Mouse (Mus musculus): Measurements from ENCODE around the gene Asah2. TPM values are rescaled to one million over a fixed set of nuclear protein-coding genes. Genes with fewer than 3 reads are reported as not detected.

The Asah2 gene
- polyA plus RNA-seq (2014; fragmentation: Illumina TruSeq; extraction: RNeasy Lipid Tissue Mini Kit (QIAGEN cat#74804); ENCODE audit: low read depth, low replicate concordance) = 44.7 TPM

DNA sequence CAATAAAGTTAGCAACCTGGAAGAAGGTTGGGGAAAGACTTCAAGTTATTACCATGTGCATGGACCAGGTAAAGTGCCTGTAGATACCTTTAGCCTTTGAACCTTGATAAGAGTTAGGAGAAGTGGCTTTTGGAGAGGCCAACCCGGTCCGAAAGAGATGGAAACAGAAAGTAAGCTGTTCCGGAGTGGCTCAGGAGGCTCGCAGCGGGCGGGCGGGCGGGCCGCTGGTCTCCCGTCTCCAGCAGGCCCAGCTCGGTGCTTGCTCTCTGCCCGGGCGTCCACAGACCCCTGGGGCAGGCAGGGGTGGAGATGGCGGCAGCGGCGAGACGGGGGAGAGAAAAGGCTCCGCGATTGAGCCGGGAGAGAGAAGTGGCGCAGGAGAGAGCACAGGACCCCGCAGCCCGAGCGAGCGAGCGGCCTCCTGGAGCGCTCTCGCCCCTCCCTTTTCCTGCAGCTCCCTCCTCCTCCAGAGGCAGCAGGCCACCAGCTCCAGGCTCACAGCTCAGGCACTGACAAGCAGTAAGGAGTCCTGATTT, at the start of gene Asah2:
Asah2 (minus strand) TSS at position 441 of the 536 bp plus-strand sequence.

Other genes with a start within 250 kb of the Asah2 start
- gene A1cf, start 239.4 kb downstream of the Asah2 start, polyA plus RNA-seq (2014; fragmentation: Illumina TruSeq; extraction: RNeasy Lipid Tissue Mini Kit (QIAGEN cat#74804); ENCODE audit: low read depth, low replicate concordance) = 57.0 TPM

Measured in sigmoid colon, adult 10 weeks (tissue).